Mouse (Mus musculus) liver, postnatal 0 days (tissue): ENCODE results near the gene 1110008P14Rik. TPM values are rescaled to one million over a fixed set of nuclear protein-coding genes. Genes with fewer than 3 reads are reported as not detected.

Experiments
- ATAC-seq: fragments of 200-750 bp; cut with Nextera tagmentation; 2 replicates; pipeline ENCODE4 v1.8.0; 2017; ENCODE audit warnings: mild to moderate bottlenecking, moderate library complexity
- DNase-seq: peaks from one replicate; pipeline ENCODE4 v3.0.0-alpha.2; 2016
- H3K27ac ChIP-seq: fragments of 300-500 bp; sonication (generic); 2 replicates; pipeline ENCODE4 v1.5.1; 2014; ENCODE audit warnings: antibody characterized with exemption, moderate library complexity, mild to moderate bottlenecking, low read depth
- H3K27me3 ChIP-seq: fragments of 300-500 bp; sonication (generic); 2 replicates; pipeline ENCODE4 v1.6.1; 2014; ENCODE audit warnings: low read length, control low read depth, mixed read lengths; ENCODE audit not compliant: insufficient read depth
- H3K36me3 ChIP-seq: fragments of 300-500 bp; sonication (generic); replicated peaks from 2 replicates; pipeline ENCODE4 v1.6.1; 2014; ENCODE audit warnings: mild to moderate bottlenecking, control low read depth, low read length, moderate library complexity, mixed read lengths; ENCODE audit not compliant: insufficient read depth
- H3K4me1 ChIP-seq: fragments of 300-500 bp; sonication (generic); 2 replicates; pipeline ENCODE4 v1.6.1; 2014; ENCODE audit warnings: antibody characterized with exemption, mild to moderate bottlenecking, control low read depth; ENCODE audit not compliant: insufficient read depth
- H3K4me2 ChIP-seq: fragments of 300-500 bp; sonication (generic); 2 replicates; pipeline ENCODE4 v1.6.1; 2014; ENCODE audit warnings: low read depth, mild to moderate bottlenecking, low read length, moderate library complexity, mixed read lengths
- H3K4me3 ChIP-seq: fragments of 300-500 bp; sonication (generic); 2 replicates; pipeline ENCODE4 v1.5.1; 2014; ENCODE audit warnings: low read depth, low read length
- H3K9ac ChIP-seq: fragments of 300-500 bp; sonication (generic); replicated peaks from 2 replicates; pipeline ENCODE4 v1.6.1; 2014; ENCODE audit warnings: mild to moderate bottlenecking, moderate library complexity
- H3K9me3 ChIP-seq: fragments of 300-500 bp; sonication (generic); 2 replicates; pipeline ENCODE4 v1.6.1; 2016; ENCODE audit warnings: mild to moderate bottlenecking, control low read depth, low read length, mixed read lengths
- CTCF ChIP-seq: sonication (generic); IDR thresholded peaks from 2 replicates; pipeline ENCODE4 v1.5.1; 2016; ENCODE audit warnings: antibody characterized with exemption, low read depth
- EP300 ChIP-seq: IDR thresholded peaks from 2 replicates; pipeline ENCODE4 v1.6.1; 2016; ENCODE audit warnings: antibody characterized with exemption, low read depth, mild to moderate bottlenecking
- WGBS: fragments of 180-500 bp; shearing (Covaris S2); extraction: QIAGEN DNeasy Blood & Tissue Kit; methylation state at CpG from one replicate; pipeline ENCODE4 v1.1.7; 2014; ENCODE audit not compliant: insufficient replicate concordance; 5-methylcytosine and 5-hydroxymethylcytosine counted together
- polyA plus RNA-seq: library from polyadenylated mRNA; unstranded; fragments of >200 nt; fragmentation: Nextera tagmentation; extraction: Ambion mirVana; gene quantifications from 2 replicates; pipeline ENCODE4 v1.2.1, GENCODE M21; 2015

Gene 1110008P14Rik
- polyA plus RNA-seq = 30.1 and 32.2 TPM in 2 replicates

GRCm38 (mm10) chr2:32381775-32382223 lies at the start of gene 1110008P14Rik:
Gene 1110008P14Rik, minus strand, starts transcription at chr2:32381938.
- H3K4me1 ChIP-seq = peaks cover 19% of the 10 kb centered on the region
- peaks cover 17% of the 10 kb centered on the region for H3K36me3 ChIP-seq
- no peak within 1 kb of the TSS for H3K27ac ChIP-seq
- no peaks in the 10 kb centered on the region for H3K27me3 ChIP-seq
- no peak for TF ChIP-seq EP300
- TF ChIP-seq CTCF = no peak
- H3K4me3 ChIP-seq = peak within 1 kb of the TSS; percentile 60
- ATAC-seq = peak; percentile 98
- H3K9ac ChIP-seq = peak within 1 kb of the TSS; percentile 68
- under 1% methylated on average over 32 of the region's 47 CpGs for WGBS
- no peaks in the 10 kb centered on the region for H3K9me3 ChIP-seq
- peak within 1 kb of the TSS; percentile 97 for H3K4me2 ChIP-seq
- DNase-seq = peak; percentile 98

GRCm38 (mm10) chr2:32430701-32431676 lies 49.3 kb upstream of the 1110008P14Rik start:
- H3K9ac ChIP-seq = no peak overlapping the region
- WGBS = 61% methylated on average over 18 of the region's 18 CpGs
- no peaks in the 10 kb centered on the region for H3K9me3 ChIP-seq
- H3K27ac ChIP-seq = no peak overlapping the region
- TF ChIP-seq EP300 (no peak), CTCF (no peak)
- H3K4me1 ChIP-seq = peaks cover 38% of the 10 kb centered on the region
- ATAC-seq = no peak
- no peak overlapping the region for H3K4me3 ChIP-seq
- H3K36me3 ChIP-seq = no peaks in the 10 kb centered on the region
- DNase-seq = no peak
- H3K27me3 ChIP-seq = no peaks in the 10 kb centered on the region
- no peak overlapping the region; the same call in 1 of the 2 replicates for H3K4me2 ChIP-seq

GRCm38 (mm10) chr2:32429215-32429891 lies 47.6 kb upstream of the 1110008P14Rik start:
- Histone ChIP-seq H3K27ac (no peak overlapping the region), H3K27me3 (no peaks in the 10 kb centered on the region), H3K4me2 (no peak overlapping the region), H3K4me1 (peaks cover 53% of the 10 kb centered on the region), H3K36me3 (no peaks in the 10 kb centered on the region), H3K9ac (no peak overlapping the region), H3K9me3 (no peaks in the 10 kb centered on the region), H3K4me3 (no peak overlapping the region)
- DNase-seq (no peak), ATAC-seq (no peak)
- WGBS = 44% methylated on average over 4 of the region's 4 CpGs
- TF ChIP-seq EP300 (no peak), CTCF (no peak)

- ATAC-seq (no peak), DNase-seq (no peak)
- Histone ChIP-seq H3K4me3 (no peak overlapping the region), H3K4me2 (no peak overlapping the region), H3K9me3 (no peaks in the 10 kb centered on the region), H3K27ac (peak overlapping the region; percentile 53), H3K36me3 (no peaks in the 10 kb centered on the region), H3K27me3 (no peaks in the 10 kb centered on the region), H3K9ac (no peak overlapping the region), H3K4me1 (peaks cover 54% of the 10 kb centered on the region)
- 51% methylated on average over 8 of the region's 8 CpGs for WGBS
- TF ChIP-seq EP300 = no peak
Observed at GRCm38 (mm10) chr2:32428262-32428722, 46.6 kb upstream of the 1110008P14Rik start.

- TF ChIP-seq CTCF (no peak), EP300 (no peak)
- Histone ChIP-seq H3K4me1 (peaks cover 59% of the 10 kb centered on the region), H3K9ac (no peak overlapping the region), H3K9me3 (no peaks in the 10 kb centered on the region), H3K4me2 (no peak overlapping the region), H3K36me3 (no peaks in the 10 kb centered on the region), H3K27ac (peak overlapping the region; percentile 53), H3K27me3 (no peaks in the 10 kb centered on the region), H3K4me3 (no peak overlapping the region)
- peak; percentile 15 for ATAC-seq
- DNase-seq = no peak
- WGBS = 68% methylated on average over 5 of the region's 5 CpGs
Observed at GRCm38 (mm10) chr2:32427720-32428119, 46.0 kb upstream of the 1110008P14Rik start.

GRCm38 (mm10) chr2:32426141-32426540 lies 44.4 kb upstream of the 1110008P14Rik start:
- Histone ChIP-seq H3K9me3 (no peaks in the 10 kb centered on the region), H3K9ac (no peak overlapping the region), H3K36me3 (peaks cover 6% of the 10 kb centered on the region), H3K27ac (peak overlapping the region; percentile 17; the same call in 1 of the 2 replicates), H3K4me1 (peaks cover 63% of the 10 kb centered on the region), H3K4me2 (no peak overlapping the region), H3K27me3 (no peaks in the 10 kb centered on the region), H3K4me3 (no peak overlapping the region)
- 83% methylated on average over 1 of the region's 1 CpGs for WGBS
- DNase-seq (no peak), ATAC-seq (no peak)
- no peak for TF ChIP-seq EP300
- no peak for TF ChIP-seq CTCF
